Mouse (Mus musculus) ovary, postnatal 14 days (tissue): Measurements from ENCODE around the gene F13a1.

ENCODE experiments used
- DNase-seq: peaks from one replicate; pipeline ENCODE4 v3.0.0; 2022; ENCODE audit warnings: low spot score

F13a1 gene

DNA sequence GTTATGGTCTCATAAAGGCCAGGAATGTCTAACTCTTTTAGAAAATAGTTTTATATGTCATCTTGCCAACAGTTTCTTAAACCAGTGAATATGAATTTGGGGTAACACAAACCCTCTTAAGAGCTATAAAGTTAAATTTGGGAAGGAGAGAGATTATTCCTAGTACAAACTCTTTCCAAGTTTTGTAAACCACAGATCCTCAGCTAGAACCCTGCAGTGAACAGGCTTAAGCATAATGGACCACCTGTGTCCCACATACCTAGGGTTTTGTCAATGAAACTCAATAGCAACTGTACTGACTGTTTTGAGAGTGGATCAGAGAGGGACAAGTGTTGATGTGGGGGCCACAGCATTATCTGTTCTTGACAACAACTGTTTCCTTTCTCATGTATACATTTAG, 96.4 kb downstream of the F13a1 start:
- DNase-seq = no peak

DNA sequence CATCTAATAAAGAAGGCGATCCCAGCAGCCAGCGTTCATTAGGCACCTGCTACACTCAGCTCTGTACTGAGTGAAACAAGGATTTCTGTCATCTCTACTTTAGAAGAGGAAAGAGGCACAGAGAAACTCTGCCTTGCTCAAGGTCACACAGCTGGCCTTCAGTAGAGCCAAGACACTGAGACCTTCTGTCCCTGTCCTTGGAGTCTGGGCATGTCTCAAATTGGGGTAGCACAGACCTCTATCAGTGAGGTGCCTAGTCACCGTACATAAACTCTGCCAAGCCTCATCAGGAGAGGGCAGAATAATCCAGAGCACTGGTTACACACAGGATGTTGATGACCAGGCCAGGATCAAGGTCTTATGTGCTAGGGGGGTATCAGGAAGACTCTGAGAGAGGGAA, 108.2 kb downstream of the F13a1 start:
- DNase-seq = no peak

DNA sequence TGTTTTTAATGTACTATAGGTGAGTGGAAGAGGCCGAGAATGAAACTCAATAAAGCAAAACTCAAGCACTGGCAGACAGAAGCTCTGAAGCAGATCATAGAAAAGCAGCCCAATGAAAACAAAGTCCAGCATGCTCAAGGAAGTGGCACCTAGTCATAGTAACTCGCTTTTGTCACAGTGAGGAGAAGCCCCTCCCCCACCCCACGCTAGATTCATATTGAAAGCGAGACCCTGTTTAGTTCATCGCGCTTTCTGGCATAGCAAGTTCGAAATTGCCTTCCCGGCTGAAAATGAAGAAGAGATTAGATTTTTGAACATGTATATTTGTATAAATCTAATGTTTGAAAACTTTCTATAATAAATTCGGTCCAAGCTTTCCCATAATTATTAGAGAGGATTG, 118.0 kb downstream of the F13a1 start:
- DNase-seq = no peak

DNA sequence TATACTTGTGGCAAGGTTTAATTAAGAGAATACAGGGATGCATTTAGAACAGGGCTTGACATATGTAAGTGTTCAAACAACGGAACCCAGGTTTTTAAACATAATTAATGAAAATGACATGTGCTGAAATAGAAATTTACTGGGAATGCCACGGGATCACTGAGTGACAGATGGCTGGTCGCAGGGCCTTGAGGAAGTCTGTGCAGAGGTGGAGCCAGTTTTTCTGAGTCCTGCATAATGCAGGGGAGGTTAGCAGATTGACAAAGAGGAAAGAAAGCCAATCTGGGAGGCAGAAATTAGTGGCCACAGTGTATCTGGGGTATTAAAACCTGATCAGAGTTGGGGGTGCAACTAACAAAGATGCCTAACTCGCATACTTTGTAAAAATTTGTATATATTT, 130.3 kb downstream of the F13a1 start:
- no peak for DNase-seq

DNA sequence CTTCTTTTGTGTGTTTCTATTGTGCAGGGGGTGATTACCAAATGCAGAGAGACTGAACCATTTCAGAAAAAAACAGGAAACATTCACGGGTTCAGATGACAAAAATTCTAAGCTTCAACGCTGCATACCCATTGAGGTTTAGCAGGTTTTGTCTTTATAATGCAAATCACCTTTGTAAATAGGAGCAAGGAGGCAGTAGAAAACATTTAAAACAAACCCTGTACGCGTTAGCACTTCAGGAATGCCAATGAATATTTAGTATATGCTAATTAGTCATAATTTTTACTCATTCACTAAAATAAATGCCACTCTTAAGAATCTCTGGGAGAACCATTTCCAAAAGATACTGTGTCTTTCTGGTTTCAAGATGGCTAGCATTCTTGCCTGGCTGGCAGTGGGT, 146.2 kb downstream of the F13a1 start:
- DNase-seq = no peak

DNA sequence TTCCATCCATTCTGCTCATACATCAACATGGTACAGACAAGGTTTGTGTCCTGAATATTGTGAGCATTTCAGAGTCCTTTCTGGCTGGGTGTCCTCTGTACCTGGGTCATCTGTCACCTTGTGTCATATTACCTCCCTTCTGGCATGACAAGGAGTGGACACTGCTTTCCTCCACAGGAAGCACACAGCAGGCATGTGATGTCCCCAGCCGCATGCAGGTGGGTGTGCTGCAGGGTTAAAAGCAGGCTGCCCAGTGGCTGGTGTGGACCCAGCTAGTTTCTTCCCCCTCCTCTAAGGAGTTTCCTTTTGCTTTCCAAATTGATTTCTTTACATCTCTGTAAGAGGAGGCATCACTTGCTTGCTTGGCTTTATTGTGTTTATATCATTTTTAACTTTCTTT, 146.6 kb downstream of the F13a1 start:
- DNase-seq = no peak

DNA sequence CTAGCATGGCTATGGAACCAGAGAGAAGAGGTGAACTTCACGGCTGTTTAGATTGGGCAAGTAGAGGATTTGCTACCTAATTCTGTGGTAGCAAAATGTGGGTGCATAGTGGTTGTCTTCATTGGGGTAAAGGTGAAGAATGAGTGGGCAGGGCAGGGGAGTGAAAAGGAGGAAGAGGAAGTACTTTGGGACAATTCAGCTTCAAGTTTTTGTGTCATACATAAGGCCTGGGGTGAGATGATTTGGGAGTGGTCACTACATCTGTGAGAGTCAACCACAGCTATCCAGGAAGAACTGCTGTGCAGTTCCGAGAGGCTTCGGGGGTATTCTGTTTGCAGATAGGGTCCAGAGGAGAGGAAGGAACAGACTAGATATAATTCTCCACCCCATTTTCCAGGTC, 148.4 kb downstream of the F13a1 start:
- no peak for DNase-seq

DNA sequence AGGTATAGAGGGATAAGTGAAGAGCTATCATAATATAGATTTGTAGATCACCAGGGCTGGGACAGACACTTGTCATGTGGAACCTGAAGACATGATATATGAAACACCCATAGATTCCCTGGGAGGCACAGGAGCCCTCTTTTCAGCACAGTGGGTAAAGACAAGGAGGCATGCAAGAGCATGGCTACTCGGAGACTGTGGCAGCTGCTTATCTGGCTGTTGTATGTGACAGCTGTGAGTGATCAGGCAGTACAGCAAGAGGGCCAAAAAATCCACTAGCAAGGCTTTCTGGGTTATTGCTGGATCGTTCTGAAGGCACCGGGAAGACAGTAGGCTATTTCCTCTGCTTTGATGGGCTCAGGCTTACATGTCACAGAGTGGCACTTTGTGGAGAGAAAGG, 149.0 kb downstream of the F13a1 start:
- DNase-seq = no peak

DNA sequence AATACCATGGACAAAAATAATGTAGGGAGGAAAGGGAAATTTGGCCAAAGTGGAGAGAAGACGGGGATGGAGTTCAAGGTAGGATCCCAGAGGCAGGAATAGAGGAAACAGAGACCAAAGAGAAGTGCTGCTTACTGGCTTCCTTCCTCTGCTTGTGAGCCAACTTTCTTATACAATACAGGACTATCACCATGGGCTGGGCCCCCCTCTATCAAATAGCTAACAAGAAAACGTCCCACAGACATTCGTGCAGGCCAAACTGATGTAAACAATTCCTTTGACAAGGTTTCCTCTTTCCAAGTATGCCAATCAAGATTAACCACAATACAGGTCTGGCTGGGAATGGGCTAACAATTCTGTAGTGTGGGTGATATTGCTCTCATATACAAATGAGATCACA, 154.0 kb downstream of the F13a1 start:
- no peak for DNase-seq

DNA sequence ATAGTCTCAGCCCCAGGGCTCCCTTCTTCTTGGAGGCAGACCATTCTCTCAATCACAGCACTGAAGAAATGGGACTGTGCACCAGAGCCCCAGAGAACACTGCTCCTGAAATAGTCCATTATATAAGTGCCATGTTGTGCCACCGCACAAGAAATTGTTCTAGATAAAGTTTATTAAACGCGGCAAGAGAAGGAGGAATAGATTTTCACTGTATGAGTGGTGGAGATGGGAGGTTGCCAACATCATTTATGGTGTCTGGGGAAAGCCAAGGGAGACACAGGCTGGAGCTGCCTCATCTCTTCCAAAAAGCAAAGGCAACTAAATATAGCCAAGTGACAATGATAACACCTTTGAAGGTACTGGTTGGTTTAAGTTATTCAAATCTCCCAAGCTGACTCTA, 156.3 kb downstream of the F13a1 start:
- DNase-seq = no peak

DNA sequence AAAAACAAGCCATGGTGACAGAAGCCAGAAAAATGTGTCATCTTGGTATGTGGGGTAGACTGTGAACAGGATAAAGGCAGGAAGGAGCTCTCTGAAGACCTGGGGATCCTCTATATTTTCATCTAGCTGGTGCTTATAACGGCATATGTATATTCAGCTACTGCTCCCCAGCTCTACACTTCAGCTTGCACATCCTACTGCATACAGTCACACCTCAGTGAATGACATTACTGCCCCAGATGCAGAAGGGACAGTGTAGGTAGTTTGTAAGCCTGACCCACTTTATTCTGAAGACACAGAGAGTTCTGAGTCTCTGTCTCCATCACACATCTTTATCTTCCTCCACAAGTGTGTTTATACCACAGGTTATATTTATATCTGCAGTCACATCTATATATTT, 157.8 kb downstream of the F13a1 start:
- DNase-seq = no peak

DNA sequence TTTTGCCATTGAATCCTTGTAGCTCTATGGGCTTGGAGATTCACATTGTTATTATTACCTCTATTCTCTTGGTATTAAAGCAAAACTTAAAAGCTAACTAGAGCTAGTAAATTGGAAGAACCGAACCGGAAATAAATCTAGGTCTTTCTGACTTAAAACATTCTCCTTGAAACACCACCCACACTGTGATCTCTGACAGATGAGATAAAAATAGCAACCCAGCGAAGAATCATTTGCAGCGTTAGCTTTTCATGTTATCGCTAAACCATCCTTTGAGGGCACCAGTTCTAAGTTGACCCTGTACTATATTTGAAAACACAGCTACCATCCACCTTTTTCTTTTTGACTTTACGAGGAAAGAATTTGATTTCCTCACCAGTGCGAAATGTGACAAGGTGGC, 164.1 kb downstream of the F13a1 start:
- DNase-seq = no peak

DNA sequence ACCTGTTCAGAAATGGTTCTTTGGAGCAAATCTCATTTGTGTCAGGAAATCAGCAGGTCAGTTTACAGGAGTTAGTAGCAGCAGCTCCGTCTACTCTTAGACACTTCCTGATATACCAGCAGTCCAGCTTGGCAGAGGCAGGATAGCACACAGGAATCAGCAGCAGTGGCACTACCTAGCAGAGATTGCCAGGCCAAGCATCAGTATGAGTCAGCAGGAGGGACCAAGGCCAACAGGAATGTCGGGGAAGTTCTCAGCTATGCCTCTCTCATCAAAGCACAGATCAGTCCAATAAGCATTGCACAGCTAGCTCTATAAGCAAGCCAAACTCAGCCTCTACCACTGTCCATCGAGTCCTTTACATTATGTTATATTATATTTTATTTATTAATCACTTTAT, 210.9 kb downstream of the F13a1 start:
- DNase-seq = no peak
